ENCODE assay signal across 7 mouse cellular contexts in the genomic region with DNA sequence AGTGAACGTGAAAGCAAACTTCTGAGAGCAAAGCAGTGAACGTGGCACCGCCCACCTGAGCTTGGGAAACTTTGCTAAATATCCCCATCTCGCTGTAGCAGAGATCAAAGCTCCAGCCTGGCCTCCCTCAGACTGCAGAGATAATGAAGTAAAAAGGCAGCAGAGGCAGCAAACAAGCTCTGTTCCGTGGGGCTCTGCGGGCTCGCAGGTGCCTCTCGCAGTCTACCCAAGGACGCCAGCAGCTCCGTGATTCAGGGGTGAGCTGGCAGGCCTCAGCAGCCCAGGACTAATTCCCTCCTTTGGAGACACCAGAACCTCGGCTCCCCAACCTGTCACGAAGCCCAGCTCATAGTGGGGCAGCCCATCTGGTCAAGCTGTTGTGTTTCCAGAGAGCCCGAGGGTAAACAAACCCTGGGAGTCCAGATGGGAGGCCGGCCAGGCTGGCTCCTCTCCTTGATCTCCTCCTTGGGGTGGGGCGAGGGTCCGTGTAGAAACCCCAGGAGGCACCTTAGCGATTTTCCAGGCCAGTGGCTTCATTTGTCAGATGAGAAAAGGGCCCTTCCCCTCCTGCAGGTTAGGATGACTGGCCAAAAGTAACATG.
DNase-seq lines count a peak whose midpoint lies in the region; ATAC-seq and TF ChIP-seq lines count a peak whose summit lies in the region.

No protein-coding gene starts in this region.

- peak; percentile 90 for ATAC-seq in CD4-positive, CD25-positive, alpha-beta regulatory T cell, adult 4 months
- ATAC-seq in embryonic facial prominence, embryonic 11.5 days (replicated peaks; ENCODE audit: insufficient number of reproducible peaks, low FRiP score, low TSS enrichment, low read depth) = no peak
- ATAC-seq in limb, embryonic 12.5 days (ENCODE audit: insufficient number of reproducible peaks, insufficient read depth, low FRiP score, low TSS enrichment, low read depth) = no peak
- peak; percentile 34; the same call in 1 of the 2 replicates for ATAC-seq in stomach, embryonic 16.5 days (ENCODE audit: insufficient read depth, low FRiP score)
- ATAC-seq in megakaryocyte progenitor cell, adult 5-6 weeks (replicated peaks; ENCODE audit: poor library complexity) = no peak

- H3K9ac ChIP-seq in embryonic facial prominence, embryonic 11.5 days (replicated peaks; ENCODE audit: low read length) = peak overlapping the region; percentile 7; the same call in 1 of the 2 replicates
- H3K9ac ChIP-seq in limb, embryonic 12.5 days (replicated peaks) = 0 out of 2 replicates have a peak overlapping the region, but pooled peaks have one; percentile 8
- H3K9ac ChIP-seq in stomach, embryonic 16.5 days (ENCODE audit: low read length) = peak overlapping the region; percentile 40; the same call in 1 of the 2 replicates

- H3K4me2 ChIP-seq in embryonic facial prominence, embryonic 11.5 days (ENCODE audit: low read depth, low read length) = 0 out of 2 replicates have a peak overlapping the region, but pooled peaks have one; percentile 2
- H3K4me2 ChIP-seq in limb, embryonic 12.5 days = peak overlapping the region; percentile 48
- H3K4me2 ChIP-seq in stomach, embryonic 16.5 days (ENCODE audit: low read depth, low read length) = peak overlapping the region; percentile 3; the same call in 1 of the 2 replicates

- H3K4me1 ChIP-seq in E14TG2a.4 (replicated peaks; ENCODE audit: low read depth, low read length) = peaks cover 27% of the 10 kb centered on the region
- no peaks in the 10 kb centered on the region for H3K4me1 ChIP-seq in embryonic facial prominence, embryonic 11.5 days (ENCODE audit: control insufficient read depth, insufficient read depth, low read length)
- peaks cover 43% of the 10 kb centered on the region for H3K4me1 ChIP-seq in limb, embryonic 12.5 days (replicated peaks)
- peaks cover 11% of the 10 kb centered on the region; the same call in 1 of the 2 replicates for H3K4me1 ChIP-seq in stomach, embryonic 16.5 days (ENCODE audit: control insufficient read depth, insufficient read depth, low read length)

- 4% methylated on average over 17 of the region's 17 CpGs for WGBS in embryonic facial prominence, embryonic 11.5 days
- 3% methylated on average over 17 of the region's 17 CpGs for whole genome bisulfite sequencing in limb, embryonic 12.5 days
- WGBS in stomach, embryonic 16.5 days = 13% methylated on average over 17 of the region's 17 CpGs

- DNase-seq in embryonic facial prominence, embryonic 11.5 days (ENCODE audit: low spot score) = peak; percentile 37
- no peak for DNase-seq in frontal cortex, postnatal 14 days (ENCODE audit: low spot score in 2 of 2)

- H3K27ac ChIP-seq in embryonic facial prominence, embryonic 11.5 days (replicated peaks; ENCODE audit: low read depth, low read length) = no peak overlapping the region
- peak overlapping the region; percentile 46; the same call in 1 of the 2 replicates for H3K27ac ChIP-seq in limb, embryonic 12.5 days
- peak overlapping the region; percentile 16; the same call in 1 of the 2 replicates for H3K27ac ChIP-seq in stomach, embryonic 16.5 days (ENCODE audit: low read length)

- H3K4me3 ChIP-seq in E14TG2a.4 (replicated peaks; ENCODE audit: low read length) = peak overlapping the region; percentile 27; the same call in 1 of the 2 replicates
- H3K4me3 ChIP-seq in embryonic facial prominence, embryonic 11.5 days (ENCODE audit: low read depth, low read length) = no peak overlapping the region
- H3K4me3 ChIP-seq in limb, embryonic 12.5 days (replicated peaks) = no peak overlapping the region; the same call in 1 of the 2 replicates
- H3K4me3 ChIP-seq in stomach, embryonic 16.5 days (replicated peaks; ENCODE audit: low read length) = no peak overlapping the region

- H3K27me3 ChIP-seq in E14TG2a.4 (ENCODE audit: insufficient read depth, low read length) = peaks cover 69% of the 10 kb centered on the region
- no peaks in the 10 kb centered on the region for H3K27me3 ChIP-seq in embryonic facial prominence, embryonic 11.5 days (ENCODE audit: control insufficient read depth, insufficient read depth, low read length)
- peaks cover 35% of the 10 kb centered on the region for H3K27me3 ChIP-seq in limb, embryonic 12.5 days
- H3K27me3 ChIP-seq in stomach, embryonic 16.5 days (ENCODE audit: control insufficient read depth, insufficient read depth, low read length) = no peaks in the 10 kb centered on the region

- no peak for TF ChIP-seq CTCF in E14TG2a.4 (conservative IDR thresholded peaks at IDR 0.05; ENCODE audit: low read length)

- H3K9me3 ChIP-seq in E14TG2a.4 (ENCODE audit: low read length) = no peaks in the 10 kb centered on the region
- no peaks in the 10 kb centered on the region for H3K9me3 ChIP-seq in embryonic facial prominence, embryonic 11.5 days (replicated peaks; ENCODE audit: control insufficient read depth, low read length)
- no peaks in the 10 kb centered on the region for H3K9me3 ChIP-seq in limb, embryonic 12.5 days
- no peaks in the 10 kb centered on the region for H3K9me3 ChIP-seq in stomach, embryonic 16.5 days (replicated peaks; ENCODE audit: control insufficient read depth, low read length)

- no peaks in the 10 kb centered on the region for H3K36me3 ChIP-seq in E14TG2a.4 (ENCODE audit: insufficient read depth, low read length)
- no peaks in the 10 kb centered on the region for H3K36me3 ChIP-seq in embryonic facial prominence, embryonic 11.5 days (replicated peaks; ENCODE audit: control insufficient read depth, insufficient read depth, low read depth, low read length)
- H3K36me3 ChIP-seq in limb, embryonic 12.5 days = no peaks in the 10 kb centered on the region
- H3K36me3 ChIP-seq in stomach, embryonic 16.5 days (ENCODE audit: control insufficient read depth, insufficient read depth, low read length) = no peaks in the 10 kb centered on the region

Comparison
In these comparisons a context has a peak if more than half of its experiments do, and no peak if none do; other contexts are left out.
1. ATAC-seq: peak in CD4-positive, CD25-positive, alpha-beta regulatory T cell, adult 4 months (single experiment) and stomach, embryonic 16.5 days (single experiment); none in embryonic facial prominence, embryonic 11.5 days (single experiment), limb, embryonic 12.5 days (single experiment) and megakaryocyte progenitor cell, adult 5-6 weeks (single experiment).
2. Peak in every context shown above with its lines, with median percentiles within 50 percentile points of each other: H3K4me2 ChIP-seq and H3K9ac ChIP-seq.